Mouse (Mus musculus): ENCODE results near the gene Gpr62.

Gene Gpr62

GRCm38 (mm10) chr9:106454888-106455681 lies 10.7 kb downstream of the Gpr62 start:
- no peak for DNase-seq

- DNase-seq = no peak
These were observed 11.5 kb downstream of the Gpr62 start for GRCm38 (mm10) chr9:106454071-106454761.

- DNase-seq = peak; percentile 79 to 90
These were observed 12.3 kb downstream of the Gpr62 start, which contains the start of gene Pcbp4 for GRCm38 (mm10) chr9:106453271-106454070. Pcbp4 (plus strand) TSS chr9:106453291.

GRCm38 (mm10) chr9:106452821-106453220 lies 12.9 kb downstream of the Gpr62 start:
- DNase-seq = peak; percentile 89 to 93

GRCm38 (mm10) chr9:106452351-106452750 lies 13.4 kb downstream of the Gpr62 start:
- DNase-seq = no peak

- no peak for DNase-seq
These were observed 13.8 kb downstream of the Gpr62 start for GRCm38 (mm10) chr9:106451899-106452298.

GRCm38 (mm10) chr9:106451298-106451697 lies 14.4 kb downstream of the Gpr62 start:
- no peak for DNase-seq

- DNase-seq = peak; percentile 93
These were observed 15.1 kb downstream of the Gpr62 start for GRCm38 (mm10) chr9:106450661-106451060.

GRCm38 (mm10) chr9:106449947-106450346 lies 15.8 kb downstream of the Gpr62 start:
- DNase-seq = no peak

- DNase-seq = peak; percentile 86 to 92
These were observed 17.2 kb downstream of the Gpr62 start for GRCm38 (mm10) chr9:106448498-106449031.

- peak; percentile 41 to 67 for DNase-seq
These were observed 17.8 kb downstream of the Gpr62 start for GRCm38 (mm10) chr9:106447951-106448350.

- DNase-seq = peak; percentile 98 to 99
These were observed 18.4 kb downstream of the Gpr62 start, which contains the start of the genes Abhd14b and Abhd14a for GRCm38 (mm10) chr9:106447348-106447747. Abhd14b (plus strand) TSS chr9:106447459. Abhd14a (minus strand) TSS chr9:106447678.

GRCm38 (mm10) chr9:106444836-106445235 lies 20.9 kb downstream of the Gpr62 start:
- DNase-seq = peak; percentile 62 to 77

- DNase-seq = no peak
These were observed 23.1 kb downstream of the Gpr62 start for GRCm38 (mm10) chr9:106442680-106443079.

GRCm38 (mm10) chr9:106436566-106436965 lies 29.2 kb downstream of the Gpr62 start:
- DNase-seq = no peak

GRCm38 (mm10) chr9:106433389-106433788 lies 32.3 kb downstream of the Gpr62 start:
- DNase-seq = no peak

- DNase-seq = no peak
These were observed 35.8 kb downstream of the Gpr62 start for GRCm38 (mm10) chr9:106430015-106430264.

- DNase-seq = peak; percentile 96 to 98
These were observed 36.3 kb downstream of the Gpr62 start, which contains the start of gene Rpl29 for GRCm38 (mm10) chr9:106429221-106430014. Rpl29 (plus strand) TSS chr9:106429454.

- no peak for DNase-seq
These were observed 37.0 kb downstream of the Gpr62 start for GRCm38 (mm10) chr9:106428719-106429220.

GRCm38 (mm10) chr9:106421865-106422160 lies 43.9 kb downstream of the Gpr62 start:
- DNase-seq = peak; percentile 87 to 94

GRCm38 (mm10) chr9:106421033-106421864 lies 44.5 kb downstream of the Gpr62 start:
- no peak for DNase-seq

Measured in kidney, postnatal 25 days (tissue).